Mouse (Mus musculus): Measurements from ENCODE around the gene Wwc2.

Wwc2 gene

DNA sequence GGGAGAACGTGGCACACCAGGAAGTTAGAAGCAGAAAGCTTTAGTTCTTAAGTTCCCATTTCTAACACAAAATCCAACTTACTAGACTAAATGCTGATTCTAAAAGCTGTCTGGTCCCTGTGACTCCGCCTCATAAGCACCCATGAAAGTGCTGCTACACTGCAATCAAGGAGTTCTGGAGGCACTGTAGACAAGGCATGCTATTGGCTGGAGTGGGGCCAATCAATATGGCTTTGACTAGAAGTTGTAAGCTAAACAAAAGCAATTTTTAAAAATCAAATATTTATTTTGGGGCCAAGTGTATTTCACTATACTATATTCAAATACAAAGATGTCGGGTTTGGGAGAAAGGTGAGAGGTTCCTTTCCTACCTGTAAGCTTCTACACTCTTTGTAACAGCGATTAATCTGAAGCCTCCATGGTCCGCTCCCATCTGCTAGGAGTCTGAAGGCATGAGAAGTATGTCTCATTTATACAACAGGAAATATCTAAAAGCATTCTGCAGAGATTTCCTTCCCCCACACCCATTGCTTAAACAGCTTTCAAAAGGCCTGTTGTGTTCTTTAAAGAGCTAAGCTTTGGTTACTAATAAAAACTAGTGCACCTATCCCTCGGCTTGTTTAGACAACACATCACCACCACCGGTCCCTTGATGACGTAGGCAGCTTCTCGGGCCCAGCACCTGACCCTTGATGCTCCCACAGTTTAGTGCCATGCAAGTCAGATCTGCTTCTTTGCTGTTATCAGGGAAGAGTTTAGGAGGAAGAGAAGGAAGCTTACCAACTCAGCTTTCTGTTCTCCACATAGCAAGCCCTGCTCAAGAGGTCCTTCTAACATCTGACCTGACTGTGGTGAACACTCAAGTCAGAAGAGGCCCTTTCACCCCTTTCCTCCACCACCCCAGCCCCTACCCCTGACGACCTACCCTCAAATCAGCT lies 50.5 kb downstream of the Wwc2 start:
- no peak for DNase-seq (ENCODE audit: low spot score)

DNA sequence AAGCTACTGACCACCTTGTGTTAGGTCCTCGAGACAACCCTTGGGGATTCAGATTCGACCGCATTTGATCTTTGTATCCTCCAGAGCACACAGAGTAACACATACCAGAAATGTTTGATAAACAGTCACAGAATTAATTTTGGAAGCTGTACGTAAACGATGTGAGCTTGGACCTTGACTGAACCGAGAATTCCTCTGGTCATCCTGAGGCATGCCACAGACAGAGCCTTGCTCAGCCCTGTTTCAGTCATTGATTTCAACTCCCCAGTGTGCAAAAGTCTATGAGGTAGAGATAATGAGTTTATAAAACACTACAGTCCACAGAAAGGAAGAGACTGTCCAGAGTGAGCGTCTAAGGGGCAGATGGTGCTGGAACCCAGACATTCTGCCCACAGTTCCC lies 51.5 kb downstream of the Wwc2 start:
- DNase-seq (ENCODE audit: low spot score) = no peak

DNA sequence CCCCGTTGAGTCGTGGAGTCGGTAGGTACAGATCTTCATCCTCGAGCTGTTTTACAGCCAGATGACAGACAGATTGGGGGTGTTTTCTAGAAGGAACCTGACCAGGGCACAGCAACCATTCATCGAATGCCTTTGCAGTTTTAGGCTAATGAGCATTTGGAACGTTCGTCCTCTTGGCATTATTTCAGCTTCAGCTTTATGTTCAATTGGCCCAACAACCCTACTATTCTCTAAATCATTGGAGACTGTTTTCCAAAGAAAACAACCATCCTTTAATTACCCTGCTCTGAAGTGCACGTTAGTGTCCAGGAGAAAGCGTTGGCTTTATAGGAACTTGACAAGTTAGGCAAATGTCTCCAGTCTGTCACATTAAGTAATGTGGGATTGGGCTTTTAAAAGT lies 54.3 kb downstream of the Wwc2 start:
- no peak for DNase-seq (ENCODE audit: low spot score)

DNA sequence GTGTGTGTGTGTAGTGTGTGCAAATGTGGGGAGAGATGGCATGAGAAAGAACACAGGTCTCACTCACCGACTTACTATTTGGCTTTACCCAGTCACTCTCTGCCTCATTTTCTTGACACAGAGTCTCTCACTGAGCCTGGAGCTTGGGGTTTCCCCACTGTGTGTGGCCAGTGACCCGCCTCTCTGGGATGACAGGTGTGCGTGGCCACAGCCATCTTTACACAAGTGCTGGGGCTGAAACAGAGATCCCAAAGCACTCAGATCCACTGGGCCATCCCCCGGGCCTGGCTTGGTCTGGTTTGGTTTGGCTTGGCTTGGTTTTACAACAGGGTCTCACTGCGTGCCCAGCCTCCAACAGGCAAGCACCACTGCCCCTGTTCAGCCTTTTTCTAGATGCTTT lies 55.3 kb downstream of the Wwc2 start:
- no peak for DNase-seq (ENCODE audit: low spot score)

DNA sequence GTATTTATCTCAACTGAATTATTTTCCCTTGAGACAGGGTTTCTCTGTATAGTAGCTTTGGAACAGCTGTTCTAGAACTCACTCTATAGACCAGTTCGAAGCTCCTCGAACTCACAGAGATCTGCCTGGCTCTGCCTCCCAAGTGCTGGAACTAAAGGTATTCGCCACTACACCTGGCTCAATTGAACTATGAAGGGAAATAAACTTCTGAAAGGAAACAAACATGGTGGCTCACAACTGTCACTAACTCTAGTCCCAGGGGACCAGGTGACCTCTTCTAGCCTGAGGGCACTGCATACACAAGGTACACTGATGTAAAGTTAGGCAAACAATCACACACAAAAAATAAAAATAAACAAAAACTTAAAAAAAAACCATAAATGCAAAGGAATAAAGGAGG lies 57.6 kb downstream of the Wwc2 start:
- DNase-seq (ENCODE audit: low spot score) = no peak

DNA sequence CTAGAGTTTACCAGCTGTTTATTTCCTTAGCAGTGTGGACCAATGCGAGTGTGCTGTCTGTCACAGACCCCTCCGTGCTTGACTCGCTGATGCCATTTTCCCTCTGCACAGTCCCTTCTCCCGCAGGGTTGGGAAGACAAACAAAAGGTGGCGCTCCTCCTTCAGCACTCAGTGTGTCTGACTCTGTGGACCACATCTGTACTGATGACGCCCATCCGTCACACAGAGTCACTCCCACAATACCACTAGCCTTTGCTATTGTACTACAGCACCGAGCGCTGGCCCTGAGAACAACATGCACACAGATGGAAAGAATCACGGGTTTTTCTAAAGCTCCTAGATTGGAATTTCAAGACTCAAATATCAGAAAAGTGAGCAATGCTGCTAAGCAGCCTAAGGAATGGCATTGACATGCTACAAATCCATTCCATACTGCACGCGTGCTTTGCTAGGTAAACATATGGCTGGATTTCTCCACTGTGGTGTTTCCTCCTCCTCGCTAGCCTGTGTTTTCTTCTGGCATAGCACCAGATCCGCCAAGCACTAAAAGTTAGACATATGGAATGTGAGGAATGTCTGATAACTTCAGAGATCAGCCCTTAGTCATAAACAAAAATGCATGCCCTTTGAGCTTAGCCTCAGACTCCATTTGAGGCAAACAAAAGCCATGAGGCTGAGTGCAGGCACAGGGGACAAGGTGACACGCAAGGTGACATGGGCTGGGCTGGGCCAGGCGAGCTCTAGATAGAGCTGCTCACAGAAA lies 58.5 kb downstream of the Wwc2 start:
- DNase-seq (ENCODE audit: low spot score) = no peak

DNA sequence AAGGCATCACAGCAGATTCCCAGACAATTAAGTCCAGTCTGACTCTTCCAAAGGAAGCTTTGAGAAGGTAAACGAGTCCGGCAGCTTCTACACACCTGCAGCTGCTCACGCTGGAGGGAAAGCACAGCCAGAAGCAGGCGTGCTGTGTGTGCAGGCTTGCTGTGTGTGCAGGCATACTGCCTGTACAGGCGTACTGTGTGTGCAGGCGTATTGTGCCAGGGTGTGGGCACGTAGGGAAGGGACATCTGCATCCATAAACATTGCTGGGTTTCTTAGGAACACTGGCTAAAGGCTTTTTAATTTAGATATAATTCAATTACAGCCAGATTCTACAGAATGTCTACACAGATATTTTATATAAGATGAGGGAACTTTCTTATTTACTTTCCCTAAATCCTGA lies 59.4 kb downstream of the Wwc2 start:
- no peak for DNase-seq (ENCODE audit: low spot score)

DNA sequence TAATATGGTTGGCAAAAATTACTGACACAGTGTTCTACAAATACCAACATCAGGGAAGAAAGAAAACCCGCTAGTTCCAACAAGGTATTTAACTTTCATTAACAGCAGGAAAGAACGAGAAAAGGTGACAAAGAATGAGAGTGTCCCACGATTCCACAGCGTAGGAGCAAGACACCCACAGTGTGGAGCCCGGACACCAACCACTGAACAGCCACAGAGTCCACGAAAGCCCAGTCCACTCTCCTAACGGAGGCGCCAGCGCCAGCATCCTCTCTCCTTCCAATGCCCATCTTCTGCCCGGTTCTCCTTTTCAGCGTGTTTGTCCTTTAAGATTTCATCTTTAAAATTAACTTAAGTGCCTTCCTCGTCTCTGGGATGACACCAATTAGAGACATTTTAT lies 61.1 kb downstream of the Wwc2 start:
- no peak for DNase-seq (ENCODE audit: low spot score)

DNA sequence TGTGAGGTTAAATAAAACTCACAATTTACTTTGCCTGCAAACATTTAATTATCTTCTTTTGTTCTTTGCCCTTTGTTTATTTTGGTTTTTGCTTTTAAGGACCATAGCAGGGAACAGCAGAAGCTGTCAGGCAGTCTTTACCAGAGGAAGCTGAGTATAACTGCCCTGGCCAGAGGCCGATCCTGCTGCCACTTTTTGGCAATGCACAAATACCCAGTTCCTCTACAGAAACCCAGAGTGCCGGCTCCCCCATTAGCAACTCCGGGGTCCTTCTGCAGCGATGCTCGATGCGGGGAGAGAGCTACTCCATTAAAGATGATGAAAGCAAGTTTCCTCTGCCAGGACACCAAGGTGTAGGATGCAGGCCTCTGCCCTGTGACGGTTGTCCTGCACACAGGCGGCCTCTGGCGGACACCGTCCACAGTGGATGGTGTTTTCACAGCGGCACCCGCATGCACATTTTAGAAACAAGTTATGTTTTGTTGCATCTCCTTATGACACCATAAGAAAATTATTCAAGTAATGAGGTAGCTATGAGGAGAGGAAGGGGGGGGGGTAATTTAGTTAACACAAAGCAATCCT lies 62.0 kb downstream of the Wwc2 start:
- DNase-seq (ENCODE audit: low spot score) = no peak

DNA sequence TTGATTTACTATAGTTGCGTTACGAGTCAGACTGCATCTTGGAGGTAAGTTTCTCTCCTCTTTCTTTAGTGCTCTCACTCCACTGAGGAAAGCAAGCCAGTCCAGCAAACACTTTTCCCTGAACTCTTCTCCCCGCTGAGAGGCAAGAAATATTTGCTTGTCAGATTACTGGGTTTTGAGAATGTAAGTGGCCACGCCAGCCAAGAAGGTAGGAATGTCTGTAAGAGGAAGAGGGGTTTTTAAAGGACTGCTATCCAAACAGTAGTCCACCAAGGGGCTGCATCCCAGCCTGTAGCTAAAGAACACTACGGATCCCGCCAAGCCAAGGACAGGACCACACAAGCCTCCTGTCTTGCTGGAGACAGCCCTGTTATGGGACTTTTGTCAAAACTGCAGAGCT lies 65.8 kb downstream of the Wwc2 start:
- no peak for DNase-seq (ENCODE audit: low spot score)

DNA sequence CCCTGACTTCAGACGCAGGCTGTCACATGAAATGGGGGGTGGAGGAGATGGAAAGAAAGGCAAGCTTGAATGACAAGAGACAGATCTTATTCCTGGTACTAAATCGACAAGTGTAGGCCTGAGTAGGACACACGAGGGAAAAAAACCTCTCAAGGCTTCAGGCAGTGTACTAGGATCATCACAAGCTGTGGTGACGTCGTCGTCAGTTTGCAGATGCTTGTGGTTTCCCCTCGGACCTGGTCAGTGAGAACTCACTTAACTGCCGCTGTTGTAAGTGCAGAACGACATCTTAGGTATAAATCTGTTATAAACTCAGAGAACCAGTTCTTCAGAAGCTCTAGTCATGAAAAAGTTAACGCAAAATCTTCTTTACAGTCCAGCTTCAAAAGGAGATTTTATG lies 67.9 kb downstream of the Wwc2 start:
- no peak for DNase-seq (ENCODE audit: low spot score)

DNA sequence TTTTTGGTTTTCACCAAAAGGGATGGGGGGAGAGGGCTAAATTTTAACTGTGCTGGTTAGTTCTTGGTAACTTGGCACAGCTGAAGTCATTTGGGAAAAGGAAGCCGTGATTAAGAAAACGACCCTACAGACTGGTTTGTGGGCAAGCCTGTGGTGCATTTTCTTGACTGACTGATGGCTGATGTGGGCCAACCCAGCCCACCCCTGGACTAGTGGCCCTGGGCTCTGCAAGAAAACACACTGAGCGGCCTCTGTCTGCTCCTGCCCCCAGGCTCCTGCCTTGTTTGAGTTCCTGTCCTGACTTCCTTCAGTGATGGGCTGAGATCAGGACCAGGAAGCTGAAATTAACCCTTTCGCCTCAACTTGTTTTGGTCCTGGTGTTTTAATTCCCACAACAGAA lies 68.7 kb downstream of the Wwc2 start:
- DNase-seq (ENCODE audit: low spot score) = no peak

DNA sequence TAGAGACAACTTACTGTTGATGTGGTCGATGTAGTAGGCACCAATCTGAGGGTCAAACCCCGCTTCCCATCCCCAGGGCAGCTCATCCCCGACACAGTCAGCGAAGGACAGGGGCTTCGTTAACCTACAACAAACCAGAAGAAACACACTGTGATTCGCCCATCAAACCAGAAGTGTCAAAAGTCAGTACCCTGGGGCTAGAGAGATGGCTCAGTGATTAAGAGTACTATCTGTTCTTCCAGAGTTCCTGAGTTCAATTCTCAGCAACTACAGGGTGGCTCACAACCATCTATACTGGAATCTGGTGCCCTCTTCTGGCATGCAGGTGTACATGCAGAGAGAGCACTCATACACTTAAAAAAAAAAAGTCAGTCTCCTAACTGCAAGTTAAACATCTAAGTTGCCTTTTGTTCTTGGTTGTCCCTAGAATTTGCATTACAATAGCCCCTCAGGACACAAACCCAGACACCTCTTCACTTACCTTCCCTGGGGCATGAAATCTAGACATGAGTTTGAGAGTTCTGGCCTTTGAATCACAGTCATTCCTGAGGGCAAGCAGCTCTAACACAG lies 70.1 kb downstream of the Wwc2 start:
- DNase-seq (ENCODE audit: low spot score) = no peak

DNA sequence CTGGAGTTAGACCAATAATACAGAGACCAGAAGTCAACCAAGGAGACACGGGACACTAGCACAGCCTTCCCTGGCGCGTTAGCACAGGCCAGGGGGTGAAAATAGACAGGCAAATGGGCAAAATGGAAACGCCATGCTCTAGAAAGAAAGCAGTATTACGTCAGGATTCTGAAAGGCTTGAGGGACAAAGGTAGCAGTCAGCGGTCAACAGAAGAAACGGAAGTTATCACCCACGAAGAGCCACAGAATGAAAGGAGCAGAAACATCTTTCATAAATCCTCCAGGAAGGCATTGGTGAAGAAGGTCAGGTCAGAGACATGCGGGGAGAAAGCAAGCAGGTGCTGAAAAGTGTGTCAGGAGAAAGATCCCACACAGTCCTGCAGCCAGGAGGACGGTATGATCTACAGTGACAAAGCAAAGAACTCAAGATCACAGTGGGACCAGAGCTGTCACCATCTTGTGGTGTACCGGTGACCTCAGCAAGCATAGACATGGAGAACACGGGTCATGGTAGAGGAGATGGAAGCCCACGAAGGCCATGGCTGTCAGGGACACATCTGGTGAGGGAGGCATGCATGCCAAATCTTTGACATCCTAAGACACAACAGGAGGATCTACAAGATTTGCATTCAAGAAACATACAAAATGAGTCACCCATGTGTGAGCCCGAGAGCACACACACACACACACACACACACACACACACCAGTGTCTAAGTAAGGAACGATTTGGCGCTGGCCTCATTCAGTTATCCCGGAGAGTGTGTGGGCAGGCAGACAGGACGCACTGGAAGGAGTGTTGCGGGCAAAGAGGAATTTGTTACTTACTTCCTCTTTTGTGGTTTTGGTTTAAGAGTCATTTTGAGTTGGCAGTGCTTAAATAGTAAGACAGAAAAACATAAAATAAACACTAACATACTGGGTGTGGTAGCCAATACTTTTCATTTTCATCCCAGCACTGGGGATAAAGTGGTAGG lies 73.4 kb downstream of the Wwc2 start:
- no peak for DNase-seq (ENCODE audit: low spot score)

DNA sequence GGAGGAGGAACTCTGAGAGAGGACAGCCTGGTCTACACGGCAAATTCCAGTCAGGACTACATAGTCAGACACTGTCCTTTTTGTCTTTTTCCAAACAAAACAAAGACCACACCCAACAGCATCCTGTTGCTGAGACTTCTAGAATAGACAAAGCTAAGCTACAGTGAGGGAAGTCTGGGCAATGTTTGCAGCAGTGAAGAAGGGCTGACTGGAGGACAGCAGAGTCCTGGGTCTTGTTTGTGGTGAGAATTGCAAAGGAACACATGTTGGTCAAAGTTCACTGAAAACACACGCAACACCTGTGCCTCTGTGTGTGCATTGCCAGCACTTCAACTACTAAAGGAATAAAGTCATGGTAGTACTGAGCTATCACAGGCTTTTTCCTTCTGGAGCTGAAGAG lies 75.2 kb downstream of the Wwc2 start:
- no peak for DNase-seq (ENCODE audit: low spot score)

DNA sequence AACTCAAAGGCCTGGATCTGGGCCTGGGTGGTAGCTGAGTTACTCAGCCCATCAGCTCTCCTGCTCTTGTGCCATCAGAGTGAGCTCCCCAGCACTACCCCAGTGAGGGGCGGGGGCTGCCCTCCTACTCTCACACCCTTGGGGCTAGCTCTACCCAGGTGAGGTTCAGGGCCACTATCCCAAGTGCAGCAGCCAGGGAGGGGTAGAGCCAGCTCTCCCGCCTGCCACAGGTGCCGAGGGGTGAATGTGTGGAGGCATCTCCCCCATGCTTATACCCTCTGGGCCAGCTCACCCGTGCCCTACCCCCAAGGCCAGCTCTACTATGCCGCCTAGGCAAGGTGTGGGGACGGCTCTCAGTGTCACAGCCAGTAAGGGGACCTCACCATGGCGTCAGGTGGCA lies 75.8 kb downstream of the Wwc2 start:
- no peak for DNase-seq (ENCODE audit: low spot score)

DNA sequence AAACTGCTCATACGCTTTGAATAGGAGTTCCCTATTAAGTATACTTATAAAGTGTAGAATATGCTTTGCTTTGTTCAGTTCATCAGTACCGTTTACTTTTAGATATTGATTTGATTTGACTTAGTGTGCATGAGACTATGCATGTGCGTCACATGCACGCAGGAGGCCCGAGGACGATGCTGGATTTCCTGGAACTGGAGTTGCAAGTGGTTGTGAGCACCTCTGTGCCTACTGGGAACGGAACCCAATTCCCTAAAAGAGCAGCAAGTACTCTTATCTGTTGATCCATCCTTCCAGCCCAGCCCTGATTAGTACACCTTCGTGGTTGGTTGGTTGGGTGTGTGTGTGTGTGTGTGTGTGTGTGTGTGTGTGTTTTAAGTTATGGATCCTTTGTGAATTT lies 76.6 kb downstream of the Wwc2 start:
- DNase-seq (ENCODE audit: low spot score) = no peak

DNA sequence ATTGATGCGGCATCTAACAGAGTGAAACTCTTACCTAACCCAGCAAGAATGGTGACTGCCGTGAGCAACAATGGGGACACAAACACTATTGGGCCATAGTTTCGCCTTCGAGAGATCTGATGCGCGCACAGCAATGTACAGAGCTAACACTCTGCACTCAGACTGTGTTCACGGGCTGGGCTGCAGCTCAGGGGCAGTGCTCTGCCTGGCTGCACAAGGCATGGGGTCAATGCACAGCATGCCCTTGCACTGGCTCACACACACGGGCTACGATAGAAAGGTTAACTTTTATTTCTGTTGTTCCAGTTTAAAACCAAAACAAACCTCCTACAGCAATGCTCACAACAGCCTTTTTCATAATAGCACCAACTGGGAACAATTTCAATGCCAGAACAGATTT lies 77.1 kb downstream of the Wwc2 start:
- DNase-seq (ENCODE audit: low spot score) = no peak

DNA sequence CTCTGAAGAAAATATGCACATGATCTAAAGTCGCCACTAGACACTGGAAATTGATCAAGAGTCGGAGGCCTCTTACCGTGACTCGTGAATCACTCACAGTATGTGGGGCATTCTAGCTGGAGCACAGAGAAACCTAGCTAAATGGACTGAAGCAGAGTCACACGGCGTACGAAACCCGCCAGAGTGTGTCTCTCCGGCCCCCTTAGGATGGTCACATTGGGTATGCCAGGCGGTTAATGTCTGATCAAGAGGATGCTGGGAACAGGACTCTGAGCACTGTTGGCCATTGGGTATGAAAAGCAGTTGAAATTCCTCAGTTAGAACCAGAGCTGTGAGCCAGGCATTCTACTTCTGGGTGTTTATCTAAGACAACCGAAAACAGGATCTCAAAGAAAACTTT lies 81.0 kb downstream of the Wwc2 start:
- DNase-seq (ENCODE audit: low spot score) = no peak

DNA sequence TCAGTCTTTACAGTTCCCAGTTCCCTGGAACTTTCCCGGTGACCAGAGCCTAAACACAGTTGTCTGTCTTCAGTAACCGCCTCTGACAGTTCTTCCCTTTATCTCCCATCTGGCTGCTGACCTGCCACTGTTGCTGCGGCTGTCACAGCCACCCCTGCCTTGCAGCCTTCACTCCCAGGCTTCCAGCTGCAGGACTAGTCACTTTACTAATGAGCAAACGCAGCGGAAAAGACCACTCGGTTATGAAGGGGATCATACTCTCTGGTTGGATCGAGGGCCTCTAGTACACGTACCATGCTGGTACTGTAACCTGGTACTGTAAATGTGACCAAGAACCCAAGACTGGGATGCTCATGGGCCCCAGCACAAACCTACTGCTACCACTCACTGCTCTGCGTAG lies 83.7 kb downstream of the Wwc2 start:
- DNase-seq (ENCODE audit: low spot score) = no peak

DNA sequence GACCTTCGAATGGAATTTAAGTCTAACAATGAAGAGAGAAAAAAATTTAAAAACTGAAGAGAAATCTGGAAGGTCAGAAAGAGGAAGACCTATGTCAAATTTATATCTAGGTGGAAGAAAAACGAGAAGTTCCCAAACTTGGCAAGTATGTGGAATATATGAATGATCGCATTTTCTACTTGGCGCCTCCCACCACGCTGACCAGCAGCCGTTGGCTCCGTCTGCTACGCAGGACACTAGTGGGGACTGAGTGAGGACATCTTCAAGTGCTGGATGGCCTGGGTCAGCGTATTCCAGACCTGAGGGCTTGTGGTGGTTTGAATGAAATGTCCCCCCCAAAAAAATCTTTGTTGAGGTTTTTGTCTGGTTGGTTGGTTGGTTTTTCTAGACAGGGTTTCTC lies 84.6 kb downstream of the Wwc2 start:
- no peak for DNase-seq (ENCODE audit: low spot score)

DNA sequence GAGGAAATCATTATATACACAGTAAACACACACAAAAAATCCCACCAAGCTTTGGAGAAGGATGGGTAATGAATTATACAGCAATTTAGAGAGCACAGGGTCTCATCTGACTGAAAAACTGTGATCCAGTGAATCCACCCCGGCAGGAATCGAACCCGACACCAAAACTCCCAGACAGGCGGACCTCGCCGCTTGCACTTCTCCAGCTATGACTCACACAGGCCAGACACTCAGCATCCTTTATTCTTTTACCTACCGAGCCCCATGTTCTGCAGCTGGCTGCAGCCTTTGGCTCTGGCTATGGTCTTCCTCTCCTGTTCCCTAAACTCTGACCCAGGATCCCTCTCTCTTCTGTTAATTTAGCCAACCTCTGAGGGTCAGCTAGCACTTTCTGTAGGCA lies 85.5 kb downstream of the Wwc2 start:
- no peak for DNase-seq (ENCODE audit: low spot score)
